Mouse (Mus musculus): Measurements from ENCODE around the gene Tmem8. TPM values are rescaled to one million over a fixed set of nuclear protein-coding genes. Genes with fewer than 3 reads are reported as not detected.

The Tmem8 gene
- polyA plus RNA-seq, 1 experiment from 2014 or later = 0.33 TPM

GRCm38 (mm10) chr17:26125226-26125625, 12.1 kb downstream of the Tmem8 start:
- no peak for ATAC-seq (replicated peaks; ENCODE audit: insufficient number of reproducible peaks, low FRiP score, low TSS enrichment)
- Histone ChIP-seq H3K9me3 (replicated peaks; ENCODE audit: control insufficient read depth, low read length) (no peaks in the 10 kb centered on the region), H3K4me1 (ENCODE audit: control insufficient read depth, insufficient read depth, low read length) (peaks cover 8% of the 10 kb centered on the region; the same call in 1 of the 2 replicates), H3K9ac (ENCODE audit: low read depth, low read length) (no peak overlapping the region), H3K36me3 (ENCODE audit: control insufficient read depth, insufficient read depth, low read length) (peaks cover 28% of the 10 kb centered on the region), H3K27ac (ENCODE audit: low read depth, low read length) (no peak overlapping the region), H3K4me2 (no peak overlapping the region), H3K27me3 (ENCODE audit: control insufficient read depth, insufficient read depth, low read length) (no peaks in the 10 kb centered on the region), H3K4me3 (ENCODE audit: low read depth, low read length) (no peak overlapping the region)
- WGBS (ENCODE audit: insufficient replicate concordance) = 89% methylated on average over 10 of the region's 10 CpGs

- Histone ChIP-seq H3K27me3 (ENCODE audit: control insufficient read depth, insufficient read depth, low read length) (no peaks in the 10 kb centered on the region), H3K9ac (ENCODE audit: low read depth, low read length) (no peak overlapping the region), H3K4me1 (ENCODE audit: control insufficient read depth, insufficient read depth, low read length) (no peaks in the 10 kb centered on the region), H3K27ac (ENCODE audit: low read depth, low read length) (no peak overlapping the region), H3K36me3 (ENCODE audit: control insufficient read depth, insufficient read depth, low read length) (peaks cover 27% of the 10 kb centered on the region), H3K4me2 (no peak overlapping the region), H3K9me3 (replicated peaks; ENCODE audit: control insufficient read depth, low read length) (no peaks in the 10 kb centered on the region), H3K4me3 (ENCODE audit: low read depth, low read length) (no peak overlapping the region)
- 82% methylated on average over 18 of the region's 18 CpGs for WGBS (ENCODE audit: insufficient replicate concordance)
- ATAC-seq (replicated peaks; ENCODE audit: insufficient number of reproducible peaks, low FRiP score, low TSS enrichment) = no peak
Observed at GRCm38 (mm10) chr17:26131062-26131732, 18.1 kb downstream of the Tmem8 start.

GRCm38 (mm10) chr17:26131856-26132853, 19.1 kb downstream of the Tmem8 start:
- Histone ChIP-seq H3K27ac (ENCODE audit: low read depth, low read length) (no peak overlapping the region), H3K36me3 (ENCODE audit: control insufficient read depth, insufficient read depth, low read length) (peaks cover 18% of the 10 kb centered on the region), H3K4me1 (ENCODE audit: control insufficient read depth, insufficient read depth, low read length) (no peaks in the 10 kb centered on the region), H3K9ac (ENCODE audit: low read depth, low read length) (no peak overlapping the region), H3K9me3 (replicated peaks; ENCODE audit: control insufficient read depth, low read length) (no peaks in the 10 kb centered on the region), H3K4me3 (ENCODE audit: low read depth, low read length) (no peak overlapping the region), H3K27me3 (ENCODE audit: control insufficient read depth, insufficient read depth, low read length) (no peaks in the 10 kb centered on the region), H3K4me2 (no peak overlapping the region)
- no peak for ATAC-seq (replicated peaks; ENCODE audit: insufficient number of reproducible peaks, low FRiP score, low TSS enrichment)
- 89% methylated on average over 18 of the region's 18 CpGs for WGBS (ENCODE audit: insufficient replicate concordance)

GRCm38 (mm10) chr17:26137106-26137750, 24.1 kb downstream of the Tmem8 start:
- no peaks in the 10 kb centered on the region for H3K27me3 ChIP-seq (ENCODE audit: control insufficient read depth, insufficient read depth, low read length)
- ATAC-seq (replicated peaks; ENCODE audit: insufficient number of reproducible peaks, low FRiP score, low TSS enrichment) = no peak
- no peaks in the 10 kb centered on the region for H3K9me3 ChIP-seq (replicated peaks; ENCODE audit: control insufficient read depth, low read length)
- H3K36me3 ChIP-seq (ENCODE audit: control insufficient read depth, insufficient read depth, low read length) = peaks cover 1% of the 10 kb centered on the region; the same call in 1 of the 2 replicates
- peaks cover 9% of the 10 kb centered on the region; the same call in 1 of the 2 replicates for H3K4me1 ChIP-seq (ENCODE audit: control insufficient read depth, insufficient read depth, low read length)
- H3K9ac ChIP-seq (ENCODE audit: low read depth, low read length) = peak overlapping the region; percentile 34; the same call in 1 of the 2 replicates
- WGBS (ENCODE audit: insufficient replicate concordance) = 74% methylated on average over 11 of the region's 11 CpGs
- H3K27ac ChIP-seq (ENCODE audit: low read depth, low read length) = no peak overlapping the region
- H3K4me2 ChIP-seq = peak overlapping the region; percentile 76; the same call in 1 of the 2 replicates
- H3K4me3 ChIP-seq (ENCODE audit: low read depth, low read length) = no peak overlapping the region

DNA sequence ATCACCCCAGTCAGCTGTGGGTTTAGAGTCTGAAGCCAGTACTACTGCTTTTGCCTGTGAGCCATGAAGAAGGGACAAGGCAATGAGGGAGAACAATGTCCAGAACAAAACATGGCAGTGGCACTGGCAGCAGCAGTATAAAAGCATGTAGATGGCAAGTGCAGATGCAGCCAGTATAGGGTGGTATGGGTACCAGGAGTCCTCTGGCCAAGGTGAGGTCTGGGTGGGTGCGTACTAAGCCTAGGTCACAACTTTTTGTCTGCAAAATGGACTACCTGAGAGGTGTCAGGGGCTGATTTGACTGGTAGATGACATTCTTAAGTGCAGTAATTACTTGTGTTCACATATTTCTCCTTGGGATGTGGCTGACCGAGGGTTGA, 24.6 kb downstream of the Tmem8 start:
- Histone ChIP-seq H3K9ac (ENCODE audit: low read depth, low read length) (peak overlapping the region; percentile 59), H3K4me2 (peak overlapping the region; percentile 76), H3K27ac (ENCODE audit: low read depth, low read length) (peak overlapping the region; percentile 94), H3K4me3 (ENCODE audit: low read depth, low read length) (peak overlapping the region; percentile 90), H3K27me3 (ENCODE audit: control insufficient read depth, insufficient read depth, low read length) (no peaks in the 10 kb centered on the region), H3K36me3 (ENCODE audit: control insufficient read depth, insufficient read depth, low read length) (no peaks in the 10 kb centered on the region), H3K4me1 (ENCODE audit: control insufficient read depth, insufficient read depth, low read length) (peaks cover 9% of the 10 kb centered on the region; the same call in 1 of the 2 replicates), H3K9me3 (replicated peaks; ENCODE audit: control insufficient read depth, low read length) (no peaks in the 10 kb centered on the region)
- ATAC-seq (replicated peaks; ENCODE audit: insufficient number of reproducible peaks, low FRiP score, low TSS enrichment) = no peak
- WGBS (ENCODE audit: insufficient replicate concordance) = 73% methylated on average over 2 of the region's 2 CpGs

DNA sequence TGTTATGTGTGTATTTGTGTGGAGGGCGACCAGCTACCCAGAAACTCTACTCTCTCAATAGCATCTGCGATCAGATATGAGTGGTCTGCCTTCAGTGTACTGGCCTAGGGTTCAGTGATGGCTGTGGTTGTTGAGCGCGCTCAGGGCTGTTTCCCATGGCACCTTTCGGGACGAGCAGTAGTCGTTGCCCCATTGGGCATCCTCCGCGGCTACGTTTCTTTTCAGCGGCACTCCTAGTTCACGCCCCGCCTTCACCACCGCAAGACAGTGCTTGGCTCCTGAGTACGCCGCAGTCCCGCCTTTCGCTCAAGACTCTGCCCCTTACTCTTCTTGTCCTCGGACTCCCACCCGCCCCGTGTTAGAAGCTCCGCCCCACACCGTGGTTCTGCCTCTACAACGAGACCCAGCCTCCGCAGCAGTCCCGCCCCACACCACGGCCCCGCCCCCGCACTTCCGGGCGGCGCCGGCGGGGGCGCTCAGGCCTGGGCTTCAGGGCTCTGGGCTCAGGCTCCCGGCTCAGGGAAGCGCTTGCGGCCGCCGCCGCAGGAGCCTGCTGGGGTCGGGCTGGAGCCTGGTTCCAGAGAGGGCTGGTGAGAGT, 25.2 kb downstream of the Tmem8 start, which contains the start of gene Axin1:
Gene Axin1, plus strand, starts transcription at position 450 of the 598 bp plus-strand sequence.
- 1% methylated on average over 42 of the region's 42 CpGs for WGBS (ENCODE audit: insufficient replicate concordance)

DNA sequence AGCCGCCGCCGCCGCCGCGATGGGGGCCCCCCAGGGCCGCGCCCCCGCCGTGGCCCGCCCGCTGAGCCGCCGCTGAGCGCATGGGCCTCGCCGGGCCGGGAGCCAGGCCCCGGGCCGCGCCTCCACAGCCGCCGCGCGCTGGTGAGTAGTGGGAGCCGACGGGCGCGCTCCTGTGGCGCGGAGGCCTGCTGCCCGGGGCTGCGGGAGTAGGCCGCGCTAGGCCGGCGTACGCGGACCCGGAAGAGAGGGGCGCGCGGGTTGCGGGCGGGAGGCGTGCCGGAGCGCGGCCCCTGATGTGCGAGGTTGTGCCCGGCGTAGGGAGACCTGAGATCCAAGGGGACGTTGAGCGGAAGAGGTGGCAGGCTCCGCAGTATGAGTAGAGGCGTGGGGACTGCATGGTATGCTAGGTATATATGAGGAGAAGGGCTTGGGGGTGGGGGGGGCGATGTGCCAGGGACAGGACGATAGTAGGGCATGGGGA, 25.8 kb downstream of the Tmem8 start:
- peak; percentile 67 for ATAC-seq (replicated peaks; ENCODE audit: insufficient number of reproducible peaks, low FRiP score, low TSS enrichment)
- Histone ChIP-seq H3K9me3 (replicated peaks; ENCODE audit: control insufficient read depth, low read length) (no peaks in the 10 kb centered on the region), H3K36me3 (ENCODE audit: control insufficient read depth, insufficient read depth, low read length) (peaks cover 8% of the 10 kb centered on the region), H3K9ac (ENCODE audit: low read depth, low read length) (peak overlapping the region; percentile 94), H3K27ac (ENCODE audit: low read depth, low read length) (peak overlapping the region; percentile 94), H3K4me2 (peak overlapping the region; percentile 76), H3K27me3 (ENCODE audit: control insufficient read depth, insufficient read depth, low read length) (no peaks in the 10 kb centered on the region), H3K4me1 (ENCODE audit: control insufficient read depth, insufficient read depth, low read length) (peaks cover 9% of the 10 kb centered on the region; the same call in 1 of the 2 replicates), H3K4me3 (ENCODE audit: low read depth, low read length) (peak overlapping the region; percentile 90)
- WGBS (ENCODE audit: insufficient replicate concordance) = under 1% methylated on average over 53 of the region's 58 CpGs

More for the DNA sequence above, 25.2 kb downstream of the Tmem8 start, which contains the start of gene Axin1:
- peak within 1 kb of the TSS; percentile 76 for H3K4me2 ChIP-seq
- ATAC-seq (replicated peaks; ENCODE audit: insufficient number of reproducible peaks, low FRiP score, low TSS enrichment) = peak; percentile 93
- H3K36me3 ChIP-seq (ENCODE audit: control insufficient read depth, insufficient read depth, low read length) = peaks cover 4% of the 10 kb centered on the region
- peak within 1 kb of the TSS; percentile 90 for H3K4me3 ChIP-seq (ENCODE audit: low read depth, low read length)
- peak within 1 kb of the TSS; percentile 94 for H3K9ac ChIP-seq (ENCODE audit: low read depth, low read length)
- no peaks in the 10 kb centered on the region for H3K9me3 ChIP-seq (replicated peaks; ENCODE audit: control insufficient read depth, low read length)
- no peaks in the 10 kb centered on the region for H3K27me3 ChIP-seq (ENCODE audit: control insufficient read depth, insufficient read depth, low read length)
- H3K27ac ChIP-seq (ENCODE audit: low read depth, low read length) = peak within 1 kb of the TSS; percentile 94
- peaks cover 9% of the 10 kb centered on the region; the same call in 1 of the 2 replicates for H3K4me1 ChIP-seq (ENCODE audit: control insufficient read depth, insufficient read depth, low read length)
